Mouse (Mus musculus) gonadal fat pad, adult 2 months (tissue): ENCODE measurements around the gene Nktr. TPM values are rescaled to one million over a fixed set of nuclear protein-coding genes. Genes with fewer than 3 reads are reported as not detected.

ENCODE experiments used
- DNase-seq: peaks from one replicate; pipeline ENCODE4 v3.0.0-alpha.2; 2012; ENCODE audit warnings: low read depth
- polyA plus RNA-seq: library from polyadenylated mRNA; depleted of rRNA; stranded (reverse); fragments of >200 nt; gene quantifications from 2 replicates; pipeline ENCODE4 v1.2.3, GENCODE M21; 2012; rRNA removed

Gene Nktr
- 62.0 and 73.9 TPM in 2 replicates for polyA plus RNA-seq

DNA sequence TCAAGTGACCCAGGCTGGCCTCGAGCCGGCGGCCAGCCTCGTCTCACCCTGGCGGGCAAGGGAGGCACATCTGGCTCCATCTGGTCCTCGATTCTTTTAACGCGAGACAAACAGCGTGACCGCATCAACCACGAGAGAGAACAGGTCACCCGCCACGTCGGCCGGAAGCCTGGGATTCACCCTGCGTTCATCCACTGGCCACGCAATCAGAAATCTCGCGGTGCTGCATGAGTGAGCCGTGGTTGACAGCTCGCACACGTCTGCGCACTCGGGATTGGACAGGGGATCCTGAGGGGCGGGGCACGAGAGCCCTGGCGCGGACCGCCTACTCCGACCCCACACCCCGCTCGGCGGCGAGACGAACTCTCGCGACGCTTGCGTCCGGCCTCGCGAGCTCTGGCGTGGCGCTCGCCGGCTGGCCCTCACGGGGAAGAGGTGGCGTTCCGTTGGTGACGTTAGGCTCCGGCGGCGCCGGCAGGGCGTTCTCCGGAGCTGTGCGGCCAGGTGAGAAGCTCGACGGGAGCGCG lies at the start of gene Nktr:
Gene Nktr, plus strand, starts transcription at position 378 of the 527 bp plus-strand sequence.
- peak; percentile 74 for DNase-seq

DNA sequence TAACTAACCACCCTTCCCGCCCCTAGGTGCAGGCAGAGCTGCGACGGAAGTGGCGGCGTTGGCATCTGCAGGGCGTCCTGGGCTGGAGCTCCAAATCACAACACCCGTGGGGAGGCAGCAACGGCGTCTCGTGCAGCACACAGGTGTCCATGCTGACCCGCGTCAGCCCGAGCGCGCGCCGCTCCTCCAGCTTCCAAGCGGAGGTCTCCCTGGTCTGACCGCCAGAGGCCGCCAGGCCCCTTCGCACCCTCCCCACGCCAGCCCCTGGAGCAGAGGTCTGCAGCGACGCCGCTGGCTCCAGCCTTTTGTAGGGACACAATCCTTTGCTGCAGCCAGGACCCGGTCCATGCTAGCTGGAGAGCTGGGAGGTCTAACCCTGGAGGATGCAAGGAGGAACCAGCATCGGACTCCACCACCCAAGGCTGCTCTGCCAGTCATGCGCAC lies 49.6 kb upstream of the Nktr start:
- DNase-seq, result no peak

DNA sequence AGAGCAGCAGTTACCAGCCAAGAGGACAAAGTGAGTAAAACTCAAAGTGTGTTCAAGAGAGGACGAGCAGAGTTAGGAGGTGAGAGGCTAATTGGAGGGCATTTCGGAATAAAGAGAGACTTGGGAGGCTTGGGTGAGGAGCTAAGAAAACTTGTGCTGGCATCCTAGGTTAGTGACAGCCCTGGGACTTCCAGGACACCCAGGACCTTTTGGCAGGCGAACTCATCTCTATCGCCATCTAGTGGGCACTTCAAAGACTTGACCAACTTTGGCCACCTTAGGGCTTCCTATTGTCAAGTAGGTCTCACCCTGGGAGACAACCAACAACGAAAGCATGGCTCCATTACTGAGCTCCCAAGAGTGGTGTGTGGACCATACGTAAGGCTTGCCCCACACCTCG lies 47.7 kb upstream of the Nktr start:
- no peak for DNase-seq

DNA sequence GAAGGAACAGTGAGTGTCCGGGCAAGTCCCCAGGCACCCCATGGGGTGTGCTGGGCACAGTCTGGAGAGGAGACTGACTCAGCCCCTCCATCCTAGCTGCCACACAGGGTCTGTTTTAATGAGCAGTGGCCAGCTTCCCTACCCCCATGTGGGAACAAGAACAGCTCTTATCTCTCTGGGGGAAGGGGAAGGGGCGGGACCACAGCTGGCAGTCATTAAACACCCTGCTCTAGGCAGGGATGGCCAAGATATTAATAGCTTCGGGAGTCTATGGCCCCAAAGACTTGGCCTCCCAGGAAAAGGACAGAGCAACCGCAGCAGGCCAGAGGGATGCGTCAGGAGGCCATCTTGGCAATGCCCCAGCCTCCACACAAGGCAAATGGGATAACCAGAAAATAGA lies 46.7 kb upstream of the Nktr start:
- DNase-seq, result no peak

DNA sequence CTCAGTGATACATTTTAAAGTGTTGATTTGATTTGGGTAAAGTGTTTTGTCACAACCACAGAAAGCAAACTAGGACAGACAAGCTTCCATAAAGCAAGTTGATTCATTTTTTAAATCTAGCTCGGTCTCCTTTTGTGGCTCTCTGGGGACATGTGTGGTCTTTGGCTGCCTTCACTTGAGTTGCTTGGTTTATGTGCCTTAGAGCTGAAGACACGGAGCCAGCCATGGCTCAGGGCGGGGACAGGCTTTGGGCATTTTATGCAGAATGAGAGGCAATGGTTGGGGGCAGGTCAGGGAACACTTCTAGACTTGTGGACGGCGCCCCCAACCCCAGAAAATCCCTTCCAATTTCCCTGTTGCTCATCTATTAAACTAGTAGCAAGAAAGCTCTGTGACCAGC lies 45.3 kb upstream of the Nktr start:
- DNase-seq, result no peak

DNA sequence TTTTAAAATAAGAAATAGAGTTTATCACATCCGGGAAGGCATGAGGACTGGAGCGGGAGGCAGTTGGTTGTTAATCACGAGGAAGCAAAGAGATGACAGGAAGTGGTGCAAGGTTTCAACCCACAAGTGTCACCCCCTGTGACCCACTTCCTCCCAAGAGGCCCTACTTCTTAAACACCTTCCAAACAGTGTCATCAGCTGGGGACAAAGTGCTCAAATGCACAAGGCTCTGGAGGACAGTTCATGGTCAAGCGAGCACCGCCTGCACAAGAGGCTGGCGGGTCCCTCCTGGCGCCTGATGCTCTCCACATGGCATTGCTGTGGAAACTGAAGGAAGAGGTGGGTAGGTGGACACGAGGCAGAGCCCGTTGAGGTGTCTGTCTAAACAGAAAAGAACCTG lies 44.0 kb upstream of the Nktr start:
- no peak for DNase-seq

DNA sequence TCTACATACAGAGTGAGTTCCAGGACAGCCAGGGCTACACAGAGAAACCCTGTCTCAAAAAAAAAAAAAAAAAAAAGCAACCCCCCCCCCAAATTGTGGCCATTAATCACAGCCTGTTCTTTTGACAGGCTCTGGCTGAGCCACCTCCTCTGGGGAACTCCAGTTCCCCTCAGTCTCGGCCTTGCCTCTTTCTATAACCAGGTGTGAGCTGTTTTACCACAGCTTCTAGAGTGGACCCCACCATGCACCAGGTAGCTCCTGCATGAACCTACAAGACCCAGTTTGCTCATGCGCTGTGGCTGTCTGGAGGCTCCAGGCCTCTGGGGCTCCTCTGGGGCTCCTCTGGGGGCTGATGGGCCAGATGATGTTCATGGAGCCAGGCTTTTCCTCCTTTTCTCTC lies 43.4 kb upstream of the Nktr start:
- DNase-seq, result no peak

DNA sequence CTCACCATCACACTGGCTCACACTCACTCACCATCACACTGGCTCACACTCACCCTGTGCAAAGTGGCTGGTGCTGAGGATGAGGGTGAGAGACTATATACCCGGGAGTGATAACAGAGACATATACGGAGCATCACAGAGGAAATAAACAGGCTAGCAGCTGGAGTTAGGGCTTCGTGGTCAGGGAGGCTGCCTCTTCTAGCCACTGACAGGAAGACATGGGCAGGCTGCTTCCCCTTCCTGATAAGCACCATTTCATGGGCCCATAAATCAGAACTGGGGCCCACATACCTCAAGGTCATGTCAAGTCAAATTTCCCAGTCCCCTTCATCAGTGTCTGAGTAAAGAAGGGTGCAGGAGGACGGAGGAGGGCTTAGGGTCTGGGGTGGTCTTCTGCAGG lies 41.9 kb upstream of the Nktr start:
- no peak for DNase-seq

DNA sequence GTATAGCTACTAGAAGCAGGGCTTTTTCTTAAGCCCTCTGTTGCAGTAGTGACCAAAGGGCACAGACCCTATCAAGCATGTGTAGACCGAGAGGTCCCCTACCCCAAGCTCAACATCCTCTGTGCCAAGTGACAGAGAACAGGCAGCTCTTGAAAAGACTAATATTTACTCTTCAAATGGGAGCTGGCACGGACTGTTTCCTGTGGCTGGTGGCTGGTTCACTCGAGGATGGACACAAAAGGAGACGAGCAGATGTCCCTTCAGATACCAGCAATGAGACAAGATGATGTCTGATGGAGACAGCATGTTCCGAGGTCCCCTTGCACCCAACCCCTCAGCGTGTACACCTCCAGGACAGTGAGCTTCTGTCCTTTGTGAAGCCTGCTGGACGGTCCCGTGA lies 41.5 kb upstream of the Nktr start:
- DNase-seq, result no peak

DNA sequence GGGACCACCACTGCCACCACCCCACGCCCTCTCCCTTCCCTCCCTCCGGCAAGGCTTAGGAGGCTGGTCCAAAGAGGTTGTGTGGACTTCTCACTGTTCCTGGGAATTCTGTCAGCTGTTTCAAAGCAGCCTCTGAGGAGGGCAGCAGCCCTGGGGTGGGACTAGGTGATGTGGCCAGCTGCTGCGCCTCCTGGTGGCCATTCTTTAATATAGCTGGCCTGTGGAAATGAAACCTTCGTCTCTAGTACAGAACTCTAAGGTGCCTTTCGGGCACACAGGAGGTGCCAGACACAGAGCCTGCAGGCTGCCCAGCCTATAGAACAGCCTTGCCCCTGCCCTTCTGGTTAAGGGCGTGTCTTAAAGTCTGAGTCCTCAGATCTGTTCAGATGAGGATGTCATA lies 39.4 kb upstream of the Nktr start:
- DNase-seq, result no peak

DNA sequence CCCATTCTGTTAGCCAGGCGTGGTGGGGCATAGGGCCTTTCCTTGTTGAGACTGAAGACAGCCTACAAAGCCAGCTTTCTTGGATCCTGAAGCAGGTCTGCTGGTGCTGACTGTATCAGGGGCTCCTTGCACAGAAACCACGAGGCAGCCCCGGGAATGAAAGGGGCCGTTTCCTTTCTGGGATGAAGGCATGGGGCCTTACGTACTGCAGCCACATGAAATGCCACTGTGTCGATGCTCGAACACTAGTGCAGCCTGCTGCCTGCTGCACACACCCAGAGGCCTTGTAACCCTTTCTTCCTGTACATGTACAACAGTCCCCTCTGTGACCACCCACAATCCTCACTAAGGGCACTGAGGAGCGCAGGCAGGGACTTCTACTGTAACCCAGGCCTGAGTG lies 37.8 kb upstream of the Nktr start:
- DNase-seq, result no peak

DNA sequence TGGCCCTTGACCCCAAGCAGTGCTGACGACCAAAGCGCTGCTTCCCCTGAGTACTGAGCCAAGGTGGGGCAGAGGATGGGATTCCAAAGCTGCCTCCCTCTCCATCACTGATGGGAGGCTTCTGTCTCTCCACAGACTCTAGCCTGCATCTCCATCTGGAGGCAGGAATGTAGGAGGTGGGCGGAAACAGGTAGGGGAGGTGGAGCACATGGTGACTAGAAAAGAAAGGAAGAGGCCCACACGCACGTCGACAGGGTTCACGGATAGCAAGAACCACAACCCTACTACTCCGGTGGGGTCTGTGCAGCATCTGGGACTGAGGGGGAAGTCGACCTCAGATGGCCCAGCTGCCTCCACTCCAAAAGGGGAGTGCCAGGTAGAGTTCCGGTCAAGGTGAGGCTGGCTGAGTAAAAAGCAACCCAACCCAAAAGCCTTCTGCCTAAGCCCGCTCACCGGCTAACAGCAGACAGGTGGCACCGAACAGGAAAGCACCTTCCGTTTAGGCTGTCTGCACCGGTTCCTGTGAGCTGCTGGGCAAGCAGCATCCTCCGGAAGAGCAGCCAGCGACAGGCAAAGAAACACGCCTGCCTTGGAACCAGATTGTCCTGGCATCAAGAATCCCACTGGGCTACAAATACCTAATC lies 36.8 kb upstream of the Nktr start:
- DNase-seq, result no peak

DNA sequence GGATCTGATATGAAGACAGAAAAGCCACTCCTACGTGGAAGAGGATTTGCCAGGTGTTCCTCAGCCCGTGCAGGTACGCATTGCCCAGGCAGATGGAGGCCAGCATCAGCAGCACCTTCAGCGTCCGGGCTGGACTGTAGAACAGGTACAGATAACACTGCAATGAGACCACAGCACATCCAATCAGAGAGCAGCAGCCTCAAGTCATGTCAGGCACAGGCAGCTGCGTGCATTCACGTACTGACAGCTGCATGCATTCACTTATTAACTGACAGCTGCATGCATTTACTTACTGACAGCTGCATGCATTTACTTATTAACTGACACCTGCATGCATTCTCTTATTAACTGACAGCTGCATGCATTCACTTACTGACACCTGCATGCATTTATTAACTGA lies 34.3 kb upstream of the Nktr start:
- DNase-seq, result no peak

DNA sequence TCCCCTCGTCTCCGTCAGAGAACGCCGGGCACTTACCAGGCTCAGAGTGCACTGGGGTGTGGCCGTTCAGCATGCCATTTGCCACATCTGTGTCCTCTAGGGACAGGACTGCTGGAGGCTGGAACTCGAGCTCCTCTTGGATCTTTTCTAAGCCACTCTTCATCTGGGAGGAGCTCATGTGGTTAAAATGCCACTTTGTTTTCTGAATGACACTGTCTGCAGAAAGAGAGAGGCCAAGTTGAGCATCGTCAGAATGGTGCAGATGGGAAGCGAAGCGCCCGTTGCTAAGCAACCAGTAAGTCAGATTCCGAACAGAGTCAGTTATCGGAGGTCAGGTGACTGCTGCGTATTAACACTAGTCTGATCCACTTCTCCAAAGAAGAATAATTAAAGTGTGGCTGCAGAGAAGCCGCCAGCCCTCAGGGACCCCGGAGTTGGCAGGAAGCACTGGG lies 28.7 kb upstream of the Nktr start:
- no peak for DNase-seq

DNA sequence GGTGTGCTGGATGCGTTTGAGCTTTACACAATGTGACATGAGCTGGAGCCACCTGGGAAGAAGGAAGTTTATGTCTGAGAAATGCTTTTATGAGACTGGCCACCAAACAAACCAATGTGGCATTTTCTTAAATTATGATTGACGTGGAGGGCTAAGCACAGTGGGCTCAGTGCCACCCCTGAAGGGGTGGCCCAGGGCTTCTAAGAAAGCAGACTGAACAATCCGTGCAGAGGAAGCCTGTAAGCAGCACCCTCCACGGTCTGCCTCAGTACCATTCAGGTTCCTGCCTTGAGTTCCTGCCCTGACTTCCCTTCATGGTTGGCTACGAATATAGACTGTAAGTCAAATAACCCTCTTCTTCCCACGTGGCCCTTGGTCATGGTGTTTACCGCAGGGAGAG lies 28.2 kb upstream of the Nktr start:
- DNase-seq, result no peak

DNA sequence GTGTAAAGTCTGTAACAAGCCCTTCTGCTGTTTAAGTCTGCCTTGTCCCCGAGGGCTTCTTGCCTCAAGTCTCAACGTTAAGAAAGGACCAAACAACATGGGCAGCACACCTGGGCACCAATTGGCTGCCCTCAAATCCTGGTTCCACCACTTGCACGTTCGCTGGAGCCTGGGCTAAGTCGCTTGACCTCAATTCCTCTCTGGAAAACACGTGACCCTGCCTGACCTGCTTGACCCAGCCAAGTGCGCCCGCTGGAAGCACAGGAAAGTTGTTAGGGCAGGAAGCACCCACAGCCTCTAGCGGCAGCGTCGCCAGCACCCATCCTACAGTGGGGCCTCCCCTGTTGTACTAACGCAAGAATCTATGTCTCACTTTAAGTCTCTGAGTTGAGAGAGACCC lies 24.2 kb upstream of the Nktr start:
- no peak for DNase-seq

DNA sequence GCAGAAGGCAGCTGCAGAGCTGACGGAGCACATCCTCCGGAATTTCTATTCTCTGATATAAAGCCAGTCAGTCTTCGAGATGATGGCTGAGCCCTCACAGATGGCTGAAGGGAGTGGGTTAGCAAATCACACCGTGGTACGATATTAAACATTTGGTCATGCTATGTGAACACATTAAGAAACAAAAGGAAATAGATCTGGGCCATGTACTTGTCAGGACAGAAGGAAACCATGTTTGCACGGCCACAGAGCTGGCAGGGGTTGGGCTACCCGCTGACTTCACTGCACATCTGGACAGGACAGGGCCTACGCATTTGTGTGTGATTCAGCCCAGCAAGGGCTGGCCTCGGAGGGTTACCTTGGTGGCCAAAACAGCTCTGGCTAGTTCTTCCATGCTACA lies 22.3 kb upstream of the Nktr start:
- DNase-seq, result no peak

DNA sequence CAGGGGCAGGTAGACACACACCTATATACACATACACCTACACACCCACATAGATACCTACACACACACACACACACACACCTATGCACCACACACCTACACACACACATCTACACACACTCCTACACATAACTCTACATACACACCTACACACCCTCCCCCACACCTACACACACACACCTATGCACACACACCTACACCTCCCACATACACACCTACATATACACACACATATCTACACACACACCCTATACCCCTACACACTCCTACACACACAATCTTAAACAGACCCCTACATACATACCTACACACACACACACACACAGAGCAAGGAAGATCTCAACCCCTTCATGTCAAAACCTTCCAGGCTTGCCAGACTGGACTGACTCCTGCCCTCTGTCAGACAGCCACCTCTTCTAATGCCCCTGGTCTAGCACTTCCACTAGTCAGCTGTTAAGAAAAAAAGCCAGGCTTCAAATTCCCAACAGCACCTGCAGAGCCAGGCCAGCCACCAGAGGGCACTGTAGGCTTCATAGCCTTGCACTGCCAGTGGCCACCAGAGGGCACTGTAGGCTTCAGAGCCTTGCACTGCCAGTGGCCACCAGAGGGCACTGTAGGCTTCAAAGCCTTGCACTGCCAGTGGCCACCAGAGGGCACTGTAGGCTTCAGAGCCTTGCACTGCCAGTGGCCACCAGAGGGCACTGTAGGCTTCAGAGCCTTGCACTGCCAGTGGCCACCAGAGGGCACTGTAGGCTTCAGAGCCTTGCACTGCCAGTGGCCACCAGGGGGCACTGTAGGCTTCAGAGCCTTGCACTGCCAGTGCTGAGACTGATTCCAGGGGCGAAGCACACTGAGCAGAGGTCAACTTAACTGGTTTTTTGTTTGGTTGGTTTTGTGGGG lies 21.6 kb upstream of the Nktr start:
- no peak for DNase-seq

DNA sequence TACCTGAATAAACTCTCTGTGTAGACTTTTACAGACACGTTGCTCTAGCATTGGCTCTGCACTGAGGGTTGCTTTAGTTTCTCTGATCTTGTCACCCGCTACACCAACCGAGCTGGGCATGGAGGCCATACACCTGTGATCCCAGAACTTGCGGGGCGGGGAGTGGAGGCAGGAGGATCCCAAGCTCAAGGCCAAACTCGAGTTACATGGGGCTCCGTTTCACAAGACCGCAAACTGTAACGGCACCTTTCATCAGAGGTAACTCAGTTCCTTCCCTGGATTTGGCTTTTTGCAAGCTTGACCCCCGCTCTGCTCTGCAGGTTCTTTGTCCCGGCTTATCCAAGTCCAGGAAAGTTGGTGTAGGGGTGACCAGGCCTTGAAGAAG lies 14.7 kb upstream of the Nktr start:
- DNase-seq, result no peak

DNA sequence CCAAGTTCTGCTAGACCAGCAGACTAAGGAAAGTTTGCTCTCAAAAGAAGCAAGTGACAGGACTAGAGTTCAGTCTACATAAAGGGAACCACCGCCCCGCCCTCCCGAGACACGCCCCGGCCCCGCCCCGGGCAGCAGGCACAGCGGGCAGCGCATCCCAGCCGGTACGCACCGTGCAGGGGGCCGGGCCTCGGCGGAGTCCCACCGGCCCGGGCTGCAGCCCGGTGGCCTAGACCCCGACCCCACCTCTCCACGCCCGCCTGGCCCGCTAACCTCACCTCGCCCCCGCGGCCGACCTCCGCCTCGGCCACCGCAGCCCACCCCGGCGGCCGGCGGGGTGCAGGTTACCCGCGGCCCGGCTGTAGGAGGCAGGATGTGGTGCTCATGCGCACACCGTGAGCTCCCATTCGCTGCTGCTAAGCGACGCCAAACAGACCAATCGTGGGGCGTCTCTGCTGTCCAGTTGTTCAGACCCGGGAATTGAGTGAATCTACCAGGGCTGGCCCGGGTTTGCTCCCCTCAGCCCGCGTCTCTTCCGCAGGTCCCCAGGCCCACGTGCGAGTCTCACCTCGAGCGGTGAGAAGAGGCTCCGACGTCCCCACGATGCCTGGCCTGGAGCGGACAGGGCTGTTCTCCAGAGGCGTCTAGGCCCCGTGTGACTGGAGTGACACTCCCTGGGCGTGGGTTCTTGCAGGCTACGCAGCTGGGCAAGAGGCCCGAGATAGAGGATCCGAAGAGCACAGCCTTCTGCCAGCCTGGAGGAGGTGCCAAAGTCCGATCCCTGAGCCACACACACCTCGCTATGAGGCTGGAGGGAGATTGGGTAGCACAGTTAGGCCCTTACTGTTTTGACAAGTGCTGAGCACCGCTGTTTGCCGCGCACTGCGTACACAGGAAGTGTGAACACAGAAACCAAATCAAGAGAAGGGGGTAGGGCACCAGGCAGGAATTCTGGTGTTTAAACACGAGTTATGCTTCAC lies 14.0 kb upstream of the Nktr start, which contains the start of gene Sec22c:
Gene Sec22c, minus strand, starts transcription at position 845 of the 980 bp plus-strand sequence.
- DNase-seq, result no peak

DNA sequence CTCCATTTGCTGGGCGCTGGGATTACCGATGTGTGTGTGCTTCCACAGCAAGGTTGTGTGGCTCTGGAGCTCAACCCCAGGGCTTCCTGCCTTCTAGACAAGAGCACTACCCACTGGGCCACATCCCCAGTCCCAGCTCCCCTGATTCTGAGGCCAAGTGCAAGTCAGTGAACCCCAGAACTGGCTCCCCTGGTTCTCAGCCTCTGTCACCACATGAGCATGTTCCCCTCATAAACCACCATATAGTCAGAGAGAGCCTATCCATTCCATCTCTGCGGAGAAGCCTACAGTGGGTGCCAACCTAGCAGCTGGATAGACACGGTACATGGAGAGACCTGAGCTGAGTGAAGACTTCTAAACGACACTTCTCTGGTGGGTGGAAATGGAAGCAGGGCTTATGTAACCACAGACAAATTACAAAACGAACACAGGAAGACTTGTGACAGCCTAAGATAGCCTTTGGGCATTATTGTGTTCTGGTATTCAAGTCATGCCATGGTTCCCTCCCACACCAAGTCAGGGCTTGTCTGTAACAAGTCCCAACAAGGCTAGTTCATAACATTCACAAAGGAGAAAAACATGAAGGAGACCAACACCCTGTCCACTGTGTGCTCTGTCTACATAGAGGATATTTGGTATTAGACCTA lies 12.8 kb upstream of the Nktr start:
- DNase-seq, result peak; percentile 100
